Mouse (Mus musculus) heart, adult 11 months (tissue): ENCODE results near the gene Pip5kl1.

Experiments used
- DNase-seq: peaks from one replicate; pipeline ENCODE4 v3.0.0; 2022

The Pip5kl1 gene

GRCm38 (mm10) chr2:32549171-32549570 lies 25.4 kb upstream of the Pip5kl1 start:
- DNase-seq = no peak

GRCm38 (mm10) chr2:32549764-32550163 lies 24.8 kb upstream of the Pip5kl1 start:
- peak; percentile 99 for DNase-seq

- no peak for DNase-seq
Measured at GRCm38 (mm10) chr2:32551236-32551635, 23.4 kb upstream of the Pip5kl1 start.

GRCm38 (mm10) chr2:32553592-32554148 lies 20.9 kb upstream of the Pip5kl1 start:
- no peak for DNase-seq

- DNase-seq = no peak
Measured at GRCm38 (mm10) chr2:32555484-32555883, 19.1 kb upstream of the Pip5kl1 start.

- no peak for DNase-seq
Measured at GRCm38 (mm10) chr2:32556019-32556418, 18.6 kb upstream of the Pip5kl1 start.

- DNase-seq = no peak
Measured at GRCm38 (mm10) chr2:32559570-32559969, 15.0 kb upstream of the Pip5kl1 start.

GRCm38 (mm10) chr2:32566536-32567063 lies 8.0 kb upstream of the Pip5kl1 start:
- peak; percentile 95 for DNase-seq

GRCm38 (mm10) chr2:32568149-32568548 lies 6.4 kb upstream of the Pip5kl1 start:
- DNase-seq = peak; percentile 96

GRCm38 (mm10) chr2:32568941-32569340 lies 5.7 kb upstream of the Pip5kl1 start:
- DNase-seq = no peak

GRCm38 (mm10) chr2:32570698-32571494 lies 3.7 kb upstream of the Pip5kl1 start, which contains the start of gene Dpm2:
Gene Dpm2 (plus strand): TSS chr2:32570858.
- peak; percentile 99 for DNase-seq

GRCm38 (mm10) chr2:32572196-32572595 lies 2.4 kb upstream of the Pip5kl1 start:
- DNase-seq = no peak

- peak; percentile 92 for DNase-seq
Measured at GRCm38 (mm10) chr2:32574901-32575585, 446 bp downstream of the Pip5kl1 start.

- DNase-seq = peak; percentile 92
Measured at GRCm38 (mm10) chr2:32575586-32576160, 1.1 kb downstream of the Pip5kl1 start, which contains the start of gene 9430097D07Rik. Gene 9430097D07Rik (minus strand): TSS chr2:32575684.

GRCm38 (mm10) chr2:32576532-32576931 lies 1.9 kb downstream of the Pip5kl1 start:
- DNase-seq = peak; percentile 94

- peak; percentile 92 for DNase-seq
Measured at GRCm38 (mm10) chr2:32578146-32579046, 3.8 kb downstream of the Pip5kl1 start.

GRCm38 (mm10) chr2:32581450-32582095 lies 7.0 kb downstream of the Pip5kl1 start:
- DNase-seq = no peak

GRCm38 (mm10) chr2:32582830-32583799 lies 8.5 kb downstream of the Pip5kl1 start:
- peak; percentile 98 for DNase-seq

GRCm38 (mm10) chr2:32585149-32585714 lies 10.6 kb downstream of the Pip5kl1 start:
- DNase-seq = no peak

GRCm38 (mm10) chr2:32586871-32587351 lies 12.3 kb downstream of the Pip5kl1 start, which contains the start of gene St6galnac4:
Gene St6galnac4 (plus strand): TSS chr2:32587095.
- DNase-seq = peak; percentile 99
